Mouse (Mus musculus): ENCODE measurements around the gene Gm10717. TPM values are rescaled to one million over a fixed set of nuclear protein-coding genes. Genes with fewer than 3 reads are reported as not detected.
"Not testable (repeated sequence)": the region's sequence is repeated elsewhere in the genome, so short reads cannot be mapped to it uniquely, and the experiment has no call there.

Gene Gm10717
- 1.0 TPM in 1 of 2 replicates, not detected in the other for polyA plus RNA-seq (2014; fragmentation: Nextera tagmentation; extraction: Ambion mirVana)

GRCm38 (mm10) chr9:3024912-3025467, at the start of gene Gm10717:
Gm10717 (plus strand) TSS chr9:3025417.
- WGBS = 72% methylated on average over 12 of the region's 12 CpGs
- not testable (repeated sequence) for DNase-seq (ENCODE audit: low spot score); H3K27ac ChIP-seq; ATAC-seq (ENCODE audit: low FRiP score); H3K4me2 ChIP-seq (replicated peaks); H3K4me1 ChIP-seq (replicated peaks; ENCODE audit: control insufficient read depth, insufficient read depth, low read length); H3K27me3 ChIP-seq (ENCODE audit: control insufficient read depth, insufficient read depth, low read length); H3K4me3 ChIP-seq (replicated peaks; ENCODE audit: low read length); H3K36me3 ChIP-seq (replicated peaks; ENCODE audit: control insufficient read depth, insufficient read depth); H3K9me3 ChIP-seq (ENCODE audit: control insufficient read depth, low read length); H3K9ac ChIP-seq

DNA sequence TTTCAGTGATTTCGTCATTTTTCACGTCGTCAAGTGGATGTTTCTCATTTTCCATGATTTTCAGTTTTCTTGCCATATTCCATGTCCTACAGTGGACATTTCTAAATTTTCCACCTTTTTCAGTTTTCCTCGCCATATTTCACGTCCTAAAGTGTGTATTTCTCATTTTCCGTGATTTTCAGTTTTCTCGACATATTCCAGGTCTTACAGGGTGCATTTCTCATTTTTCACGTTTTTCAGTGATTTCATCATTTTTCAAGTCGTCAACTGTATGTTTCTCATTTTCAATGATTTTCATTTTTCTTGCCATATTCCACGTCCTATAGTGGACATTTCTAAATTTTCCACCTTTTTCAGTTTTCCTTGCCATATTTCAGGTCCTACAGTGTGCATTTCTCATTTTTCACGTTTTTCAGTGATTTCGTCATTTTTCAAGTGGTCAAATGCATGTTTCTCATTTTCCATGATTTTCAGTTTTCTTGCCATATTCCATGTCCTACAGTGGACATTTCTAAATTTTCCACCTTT, 24.7 kb upstream of the Gm10717 start, which contains the start of gene Gm10722:
Gene Gm10722 (plus strand): TSS at position 478 of the 528 bp plus-strand sequence.
- H3K36me3 ChIP-seq (replicated peaks; ENCODE audit: control insufficient read depth, insufficient read depth); H3K4me2 ChIP-seq (replicated peaks); H3K27me3 ChIP-seq (ENCODE audit: control insufficient read depth, insufficient read depth, low read length); H3K4me3 ChIP-seq (replicated peaks; ENCODE audit: low read length); H3K4me1 ChIP-seq (replicated peaks; ENCODE audit: control insufficient read depth, insufficient read depth, low read length); H3K27ac ChIP-seq; H3K9ac ChIP-seq; H3K9me3 ChIP-seq (ENCODE audit: control insufficient read depth, low read length); ATAC-seq (ENCODE audit: low FRiP score): not testable (repeated sequence)
- DNase-seq (ENCODE audit: low spot score) = peak; percentile 50
- WGBS = 73% methylated on average over 12 of the region's 12 CpGs

- not testable (repeated sequence) for H3K4me2 ChIP-seq (replicated peaks); H3K4me1 ChIP-seq (replicated peaks; ENCODE audit: control insufficient read depth, insufficient read depth, low read length); DNase-seq (ENCODE audit: low spot score); H3K9ac ChIP-seq; H3K27me3 ChIP-seq (ENCODE audit: control insufficient read depth, insufficient read depth, low read length); H3K9me3 ChIP-seq (ENCODE audit: control insufficient read depth, low read length); H3K4me3 ChIP-seq (replicated peaks; ENCODE audit: low read length); H3K27ac ChIP-seq; ATAC-seq (ENCODE audit: low FRiP score); H3K36me3 ChIP-seq (replicated peaks; ENCODE audit: control insufficient read depth, insufficient read depth)
- WGBS = 71% methylated on average over 8 of the region's 8 CpGs
These were observed 24.2 kb upstream of the Gm10717 start for GRCm38 (mm10) chr9:3001006-3001405.

- H3K36me3 ChIP-seq (replicated peaks; ENCODE audit: control insufficient read depth, insufficient read depth); H3K9me3 ChIP-seq (ENCODE audit: control insufficient read depth, low read length); H3K27ac ChIP-seq; H3K4me2 ChIP-seq (replicated peaks); H3K9ac ChIP-seq; H3K27me3 ChIP-seq (ENCODE audit: control insufficient read depth, insufficient read depth, low read length); H3K4me3 ChIP-seq (replicated peaks; ENCODE audit: low read length); H3K4me1 ChIP-seq (replicated peaks; ENCODE audit: control insufficient read depth, insufficient read depth, low read length): not testable (repeated sequence)
- DNase-seq (ENCODE audit: low spot score) = peak; percentile 25
- ATAC-seq (ENCODE audit: low FRiP score) = peak; percentile 88
- WGBS = 57% methylated on average over 8 of the region's 11 CpGs
These were observed 23.1 kb upstream of the Gm10717 start for GRCm38 (mm10) chr9:3001948-3002659.

DNA sequence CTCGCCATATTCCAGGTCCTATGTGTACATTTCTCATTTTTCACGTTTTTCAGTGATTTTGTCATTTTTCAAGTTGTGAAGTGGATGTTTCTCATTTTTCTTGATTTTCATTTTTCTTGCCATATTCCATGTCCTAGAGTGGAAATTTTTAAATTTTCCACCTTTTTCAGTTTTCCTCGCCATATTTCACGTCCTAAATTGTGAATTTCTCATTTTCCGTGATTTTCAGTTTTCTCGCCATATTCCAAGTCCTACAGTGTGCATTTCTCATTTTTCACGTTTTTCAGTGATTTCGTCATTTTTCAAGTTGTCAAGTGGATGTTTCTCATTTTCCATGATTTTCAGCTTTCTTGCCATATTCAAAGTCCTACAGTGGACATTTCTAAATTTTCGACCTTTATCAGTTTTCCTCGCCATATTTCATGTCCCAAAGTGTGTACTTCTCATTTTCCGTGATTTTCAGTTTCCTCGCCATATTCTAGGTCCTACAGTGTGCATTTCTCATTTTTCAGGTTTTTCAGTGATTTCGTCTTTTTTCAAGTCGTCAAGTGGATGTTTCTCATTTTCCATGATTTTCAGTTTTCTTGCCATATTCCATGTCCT, 22.3 kb upstream of the Gm10717 start, which contains the start of gene Gm11168:
Gene Gm11168 (plus strand): TSS at position 553 of the 603 bp plus-strand sequence.
- not testable (repeated sequence) for H3K4me2 ChIP-seq (replicated peaks); DNase-seq (ENCODE audit: low spot score); H3K27ac ChIP-seq; H3K9ac ChIP-seq; H3K4me3 ChIP-seq (replicated peaks; ENCODE audit: low read length); H3K9me3 ChIP-seq (ENCODE audit: control insufficient read depth, low read length); ATAC-seq (ENCODE audit: low FRiP score); H3K27me3 ChIP-seq (ENCODE audit: control insufficient read depth, insufficient read depth, low read length); H3K4me1 ChIP-seq (replicated peaks; ENCODE audit: control insufficient read depth, insufficient read depth, low read length); H3K36me3 ChIP-seq (replicated peaks; ENCODE audit: control insufficient read depth, insufficient read depth)
- 70% methylated on average over 6 of the region's 14 CpGs for WGBS

GRCm38 (mm10) chr9:3006179-3006578, 19.0 kb upstream of the Gm10717 start:
- DNase-seq (ENCODE audit: low spot score); H3K4me2 ChIP-seq (replicated peaks); H3K27me3 ChIP-seq (ENCODE audit: control insufficient read depth, insufficient read depth, low read length); H3K27ac ChIP-seq; H3K36me3 ChIP-seq (replicated peaks; ENCODE audit: control insufficient read depth, insufficient read depth); H3K4me1 ChIP-seq (replicated peaks; ENCODE audit: control insufficient read depth, insufficient read depth, low read length); H3K9me3 ChIP-seq (ENCODE audit: control insufficient read depth, low read length); H3K9ac ChIP-seq; H3K4me3 ChIP-seq (replicated peaks; ENCODE audit: low read length); ATAC-seq (ENCODE audit: low FRiP score): not testable (repeated sequence)
- 86% methylated on average over 1 of the region's 5 CpGs for WGBS

- not testable (repeated sequence) for H3K36me3 ChIP-seq (replicated peaks; ENCODE audit: control insufficient read depth, insufficient read depth); H3K4me1 ChIP-seq (replicated peaks; ENCODE audit: control insufficient read depth, insufficient read depth, low read length); H3K27me3 ChIP-seq (ENCODE audit: control insufficient read depth, insufficient read depth, low read length); H3K27ac ChIP-seq; H3K4me3 ChIP-seq (replicated peaks; ENCODE audit: low read length); H3K4me2 ChIP-seq (replicated peaks); H3K9me3 ChIP-seq (ENCODE audit: control insufficient read depth, low read length); DNase-seq (ENCODE audit: low spot score); H3K9ac ChIP-seq
- WGBS = 70% methylated on average over 7 of the region's 8 CpGs
- peak; percentile 77 for ATAC-seq (ENCODE audit: low FRiP score)
These were observed 18.6 kb upstream of the Gm10717 start for GRCm38 (mm10) chr9:3006636-3007035.

DNA sequence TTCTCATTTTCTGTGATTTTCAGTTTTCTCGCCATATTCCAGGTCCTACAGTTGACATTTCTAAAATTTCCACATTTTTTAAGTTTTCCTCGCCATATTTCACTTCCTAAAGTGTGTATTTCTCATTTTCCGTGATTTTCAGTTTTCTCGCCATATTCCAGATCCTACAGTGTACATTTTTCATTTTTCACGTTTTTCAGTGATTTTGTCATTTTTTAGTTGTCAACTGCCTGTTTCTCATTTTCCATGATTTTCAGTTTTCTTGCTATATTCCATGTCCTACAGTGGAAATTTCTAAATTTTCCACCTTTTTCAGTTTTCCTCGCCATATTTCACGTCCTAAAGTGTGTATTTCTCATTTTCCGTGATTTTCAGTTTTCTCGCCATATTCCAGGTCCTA, 17.9 kb upstream of the Gm10717 start:
- not testable (repeated sequence) for H3K27me3 ChIP-seq (ENCODE audit: control insufficient read depth, insufficient read depth, low read length); H3K9ac ChIP-seq; H3K9me3 ChIP-seq (ENCODE audit: control insufficient read depth, low read length); H3K4me1 ChIP-seq (replicated peaks; ENCODE audit: control insufficient read depth, insufficient read depth, low read length); H3K4me2 ChIP-seq (replicated peaks); H3K4me3 ChIP-seq (replicated peaks; ENCODE audit: low read length); H3K27ac ChIP-seq; H3K36me3 ChIP-seq (replicated peaks; ENCODE audit: control insufficient read depth, insufficient read depth)
- peak; percentile 24; the same call in 1 of the 2 replicates for ATAC-seq (ENCODE audit: low FRiP score)
- 73% methylated on average over 6 of the region's 9 CpGs for WGBS
- peak; percentile 24 for DNase-seq (ENCODE audit: low spot score)

DNA sequence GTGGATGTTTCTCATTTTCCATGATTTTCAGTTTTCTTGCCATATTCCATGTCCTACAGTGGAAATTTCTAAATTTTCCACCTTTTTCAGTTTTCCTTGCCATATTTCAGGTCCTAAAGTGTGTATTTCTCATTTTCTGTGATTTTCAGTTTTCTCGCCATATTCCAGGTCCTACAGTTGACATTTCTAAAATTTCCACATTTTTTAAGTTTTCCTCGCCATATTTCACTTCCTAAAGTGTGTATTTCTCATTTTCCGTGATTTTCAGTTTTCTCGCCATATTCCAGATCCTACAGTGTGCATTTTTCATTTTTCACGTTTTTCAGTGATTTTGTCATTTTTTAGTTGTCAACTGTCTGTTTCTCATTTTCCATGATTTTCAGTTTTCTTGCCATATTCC, 15.9 kb upstream of the Gm10717 start:
- DNase-seq (ENCODE audit: low spot score); H3K36me3 ChIP-seq (replicated peaks; ENCODE audit: control insufficient read depth, insufficient read depth); H3K9ac ChIP-seq; H3K4me2 ChIP-seq (replicated peaks); H3K27ac ChIP-seq; H3K4me1 ChIP-seq (replicated peaks; ENCODE audit: control insufficient read depth, insufficient read depth, low read length); H3K4me3 ChIP-seq (replicated peaks; ENCODE audit: low read length); H3K27me3 ChIP-seq (ENCODE audit: control insufficient read depth, insufficient read depth, low read length); H3K9me3 ChIP-seq (ENCODE audit: control insufficient read depth, low read length): not testable (repeated sequence)
- WGBS = no CpG with 5 or more reads among the region's 5 CpGs
- ATAC-seq (ENCODE audit: low FRiP score) = peak; percentile 62; the same call in 1 of the 2 replicates

Data from hindbrain, embryonic 14.5 days (tissue).